ENCODE assay signal across 21 mouse cellular contexts in the genomic region with DNA sequence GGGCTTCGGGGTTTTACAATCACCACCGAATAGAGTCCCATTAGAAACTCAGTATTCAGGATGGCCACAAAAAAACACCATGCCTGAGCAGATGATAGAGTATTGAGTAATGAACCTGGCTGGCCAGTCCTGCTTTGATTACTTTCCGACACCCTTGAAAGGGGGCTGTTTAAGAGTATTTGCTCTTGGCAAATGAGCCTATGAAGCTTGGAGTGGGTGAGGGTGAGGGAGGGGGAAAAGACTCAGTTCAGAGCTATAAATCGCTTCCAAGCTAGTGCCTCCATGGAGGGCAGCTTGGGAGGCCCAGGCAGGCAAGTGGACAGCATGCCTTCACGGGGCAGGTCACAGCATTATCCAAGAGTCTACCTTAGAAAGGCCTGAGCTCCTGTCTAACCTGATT.
DNase-seq lines count a peak whose midpoint lies in the region; ATAC-seq and TF ChIP-seq lines count a peak whose summit lies in the region.
"Had no signal": no experiment of that assay in that cellular context is flagged by ENCODE, and none has a peak within 500 bp of the region (broad histone marks: within the 10 kb centered on the region; RNA-seq: fewer than 3 reads in every experiment).

No protein-coding gene starts in this region.

- no peak overlapping the region for H3K4me2 ChIP-seq in forebrain, embryonic 15.5 days (replicated peaks)
- H3K4me2 ChIP-seq in forebrain, postnatal 0 days (ENCODE audit: low read depth), result no peak overlapping the region
- H3K4me2 ChIP-seq in lung, embryonic 14.5 days, result no peak overlapping the region
- H3K4me2 ChIP-seq: embryonic facial prominence, embryonic 13.5 days; hindbrain, embryonic 14.5 days had no signal

- H3K9me3 ChIP-seq in forebrain, embryonic 15.5 days, result no peaks in the 10 kb centered on the region
- H3K9me3 ChIP-seq in forebrain, postnatal 0 days (ENCODE audit: low read length), result no peaks in the 10 kb centered on the region
- no peaks in the 10 kb centered on the region for H3K9me3 ChIP-seq in lung, embryonic 14.5 days (ENCODE audit: low read depth, low read length)
- H3K9me3 ChIP-seq: embryonic facial prominence, embryonic 13.5 days; heart, embryonic 10.5 days had no signal

- H3K4me1 ChIP-seq in forebrain, embryonic 15.5 days, result peaks cover 9% of the 10 kb centered on the region
- H3K4me1 ChIP-seq in forebrain, postnatal 0 days (ENCODE audit: insufficient read depth), result no peaks in the 10 kb centered on the region; the same call in 1 of the 2 replicates
- H3K4me1 ChIP-seq in lung, embryonic 14.5 days (ENCODE audit: insufficient read depth), result 0 out of 2 replicates have a peak, but pooled peaks cover 3% of the 10 kb centered on the region
- H3K4me1 ChIP-seq in lung, adult 2 months (ENCODE audit: control insufficient read depth, insufficient read depth, low read length), result no peaks in the 10 kb centered on the region

- no peak for TF ChIP-seq POLR2A in lung, adult 2 months (IDR thresholded peaks at IDR 0.05; ENCODE audit: borderline replicate concordance, extremely low read depth, low read depth, low read length)

- H3K36me3 ChIP-seq in forebrain, embryonic 15.5 days, result no peaks in the 10 kb centered on the region
- H3K36me3 ChIP-seq in forebrain, postnatal 0 days (ENCODE audit: insufficient read depth), result no peaks in the 10 kb centered on the region
- no peaks in the 10 kb centered on the region for H3K36me3 ChIP-seq in lung, embryonic 14.5 days (ENCODE audit: insufficient read depth)
- H3K36me3 ChIP-seq: embryonic facial prominence, embryonic 13.5 days; heart, embryonic 10.5 days had no signal

- no peak overlapping the region for H3K27ac ChIP-seq in forebrain, embryonic 15.5 days (replicated peaks)
- no peak overlapping the region for H3K27ac ChIP-seq in forebrain, postnatal 0 days (ENCODE audit: low read depth, low read length)
- H3K27ac ChIP-seq in lung, embryonic 14.5 days (ENCODE audit: low read depth), result no peak overlapping the region
- H3K27ac ChIP-seq: embryonic facial prominence, embryonic 13.5 days; gastrocnemius, adult 2 months; heart, embryonic 10.5 days; hindbrain, embryonic 14.5 days had no signal

- WGBS in forebrain, embryonic 15.5 days, result 76% methylated on average over 5 of the region's 5 CpGs
- 59% methylated on average over 5 of the region's 5 CpGs for WGBS in forebrain, postnatal 0 days
- WGBS in lung, embryonic 14.5 days, result 40% methylated on average over 5 of the region's 5 CpGs
- WGBS in lung, adult 2 months, result 52% methylated on average over 5 of the region's 5 CpGs

- H3K9ac ChIP-seq in forebrain, embryonic 15.5 days (replicated peaks), result no peak overlapping the region
- H3K9ac ChIP-seq in forebrain, postnatal 0 days, result no peak overlapping the region
- no peak overlapping the region for H3K9ac ChIP-seq in lung, embryonic 14.5 days
- H3K9ac ChIP-seq: embryonic facial prominence, embryonic 13.5 days; hindbrain, embryonic 14.5 days had no signal

- no peak overlapping the region for H3K4me3 ChIP-seq in forebrain, embryonic 15.5 days
- H3K4me3 ChIP-seq in forebrain, postnatal 0 days (ENCODE audit: low read depth, low read length), result no peak overlapping the region
- H3K4me3 ChIP-seq in lung, embryonic 14.5 days (ENCODE audit: low read depth, low read length), result no peak overlapping the region
- no peak overlapping the region for H3K4me3 ChIP-seq in lung, adult 2 months (replicated peaks; ENCODE audit: extremely low read depth, low read depth, low read length)
- H3K4me3 ChIP-seq: embryonic facial prominence, embryonic 13.5 days; gastrocnemius, adult 2 months; heart, embryonic 10.5 days had no signal

- no peak for TF ChIP-seq CTCF in forebrain, postnatal 0 days (IDR thresholded peaks at IDR 0.05; ENCODE audit: low read depth)
- TF ChIP-seq CTCF in lung, embryonic 14.5 days (IDR thresholded peaks at IDR 0.05; ENCODE audit: low read depth), result no peak
- no peak for TF ChIP-seq CTCF in lung, adult 2 months (IDR thresholded peaks at IDR 0.05; ENCODE audit: insufficient read depth, low read length)

- DNase-seq in forebrain, postnatal 0 days, result no peak
- DNase-seq in lung, embryonic 14.5 days, result peak; percentile 28
- no peak for DNase-seq in lung, adult 2 months
- peak; percentile 15 for DNase-seq in lung, postnatal 36 days
- DNase-seq in lung, postnatal 25 days (ENCODE audit: low spot score), result no peak
- DNase-seq in frontal cortex, postnatal 10 days (ENCODE audit: low spot score in 2 of 2), result no peak
- DNase-seq: adrenal gland, postnatal 25 days; cerebellum, adult 18-20 months; cerebellum, adult 9-11 months; cerebellum, postnatal 36 days; gastrocnemius, adult 2 months; gastrocnemius, postnatal 25 days; heart, postnatal 10 days had no signal

- ATAC-seq in forebrain, embryonic 15.5 days (replicated peaks), result peak; percentile 40; the same call in 1 of the 2 replicates
- ATAC-seq in forebrain, postnatal 0 days, result no peak
- ATAC-seq in lung, embryonic 14.5 days (ENCODE audit: insufficient read depth), result peak; percentile 75; the same call in 1 of the 2 replicates
- ATAC-seq: activated CD4-positive, CD25-positive, alpha-beta regulatory T cell, adult 4 months; intestine, embryonic 16.5 days; Patski had no signal

- H3K27me3 ChIP-seq in forebrain, embryonic 15.5 days, result no peaks in the 10 kb centered on the region
- H3K27me3 ChIP-seq in forebrain, postnatal 0 days (ENCODE audit: insufficient read depth, low read length), result no peaks in the 10 kb centered on the region
- no peaks in the 10 kb centered on the region for H3K27me3 ChIP-seq in lung, embryonic 14.5 days (ENCODE audit: insufficient read depth, low read length)
- H3K27me3 ChIP-seq: CH12.LX, Patski had no signal

Comparison
In these comparisons a context has a peak if more than half of its experiments do, and no peak if none do; other contexts are left out.
1. DNase-seq: peak in lung, embryonic 14.5 days (single experiment) and lung, postnatal 36 days (single experiment); none in forebrain, postnatal 0 days (single experiment), lung, adult 2 months (single experiment), lung, postnatal 25 days (single experiment) and frontal cortex, postnatal 10 days (0 of 2).